Mouse (Mus musculus) gastrocnemius, adult 8-10 months (tissue): ENCODE measurements at regions not wholly inside any gene's neighbourhood (a gene's known extent, or its start where the extent isn't known, plus 50 kb on each side); places are given as distances from the start of the nearest gene placed in this dataset.

Experiments used
- DNase-seq, 2 experiments: peaks; one replicate each; pipeline ENCODE4 v3.0.0; 2022; ENCODE audit warnings: low spot score in 2 of 2

DNA sequence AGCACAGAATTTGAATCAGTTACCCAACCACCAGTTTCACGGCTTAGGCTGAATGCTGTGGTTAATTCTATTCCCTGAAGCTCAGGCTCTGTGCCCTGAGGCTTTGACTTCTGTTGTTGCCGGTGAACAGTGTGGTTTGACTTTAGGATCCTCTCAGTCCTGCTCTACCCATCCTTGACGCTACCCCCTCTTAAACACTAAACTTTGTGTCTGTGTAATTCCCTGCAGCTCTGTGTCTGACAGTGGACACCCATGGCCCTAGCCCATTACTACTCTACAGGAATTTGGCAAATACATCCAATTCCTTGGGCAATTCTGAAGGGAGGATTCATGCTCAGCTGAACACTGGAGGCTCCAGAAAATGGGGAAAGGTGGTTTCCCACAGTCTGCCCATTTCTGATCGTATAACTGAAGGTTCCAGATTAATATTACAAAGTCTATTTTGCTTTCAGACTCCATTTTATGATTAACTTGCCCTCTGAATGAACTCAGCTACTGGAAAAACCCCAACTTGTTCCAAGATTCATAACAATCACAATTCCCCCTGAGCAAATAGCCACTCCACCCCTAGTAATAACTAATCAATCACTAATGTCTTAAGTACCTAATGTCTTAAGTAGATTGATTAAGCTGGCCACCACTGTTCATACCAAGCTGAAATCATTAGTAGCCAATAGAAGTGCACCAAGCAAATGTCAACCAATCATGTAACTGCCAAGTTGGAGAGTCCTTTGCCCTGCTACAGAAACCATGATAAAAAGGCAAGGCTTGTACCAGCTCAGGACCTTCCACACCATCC, 182.6 kb downstream of the Ice1 start:
- no peak for DNase-seq

DNA sequence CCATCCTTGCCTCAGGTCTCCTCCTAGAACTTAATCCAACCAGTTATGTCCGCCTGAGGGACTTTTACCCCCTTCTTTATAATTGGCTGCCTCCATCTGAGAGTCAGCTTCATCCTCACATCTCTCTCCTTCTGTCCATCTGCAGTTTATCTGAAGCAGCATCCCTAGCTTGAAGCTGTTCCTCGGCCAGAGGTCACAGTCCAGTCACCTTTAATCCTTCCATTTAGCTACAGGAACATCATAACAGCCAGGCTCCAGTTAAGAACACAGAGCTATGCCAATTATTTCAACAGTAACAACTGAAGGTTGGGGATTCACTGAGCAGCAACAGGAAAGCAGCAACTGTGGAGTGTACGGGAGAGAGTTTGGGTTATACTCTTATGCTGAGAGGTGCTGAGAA, 179.0 kb downstream of the Ice1 start:
- no peak for DNase-seq

DNA sequence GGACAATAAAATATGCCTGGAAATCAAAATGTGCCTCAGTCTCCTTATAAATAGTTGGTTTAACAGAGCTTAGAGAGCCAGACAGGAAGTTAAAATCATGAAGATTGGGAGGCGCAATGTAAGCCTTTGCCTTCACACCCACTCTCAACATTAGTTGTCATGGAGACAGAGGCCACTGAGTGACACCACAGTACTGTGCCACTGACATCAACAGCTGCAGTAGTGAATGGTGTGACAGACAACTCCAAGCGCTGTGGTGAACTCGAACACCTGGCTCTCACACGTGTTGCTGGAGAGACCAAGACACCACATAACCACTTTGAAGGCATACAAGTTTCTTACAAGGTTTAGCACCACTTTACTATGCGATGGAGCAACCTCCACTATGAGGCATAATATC, 172.4 kb downstream of the Ice1 start:
- DNase-seq = no peak

DNA sequence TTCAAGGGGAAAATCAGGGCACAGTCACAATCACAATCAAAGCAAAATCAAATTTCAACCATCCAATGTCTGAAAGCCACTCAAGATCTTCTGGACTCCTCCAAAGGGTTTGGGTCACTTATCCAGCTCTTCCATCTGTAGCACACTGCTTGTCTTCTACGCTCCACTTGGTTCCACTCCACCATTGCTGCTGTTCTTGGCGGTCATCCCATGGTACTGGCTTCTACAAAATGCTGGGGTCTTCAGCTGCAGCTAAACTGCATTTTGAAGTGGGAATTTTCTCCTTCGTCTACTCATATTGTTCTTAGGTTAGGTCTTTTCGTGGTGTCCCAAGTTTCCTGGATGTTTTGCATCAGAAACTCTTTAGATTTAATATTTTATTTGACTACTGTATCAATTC, 162.7 kb downstream of the Ice1 start:
- no peak for DNase-seq

DNA sequence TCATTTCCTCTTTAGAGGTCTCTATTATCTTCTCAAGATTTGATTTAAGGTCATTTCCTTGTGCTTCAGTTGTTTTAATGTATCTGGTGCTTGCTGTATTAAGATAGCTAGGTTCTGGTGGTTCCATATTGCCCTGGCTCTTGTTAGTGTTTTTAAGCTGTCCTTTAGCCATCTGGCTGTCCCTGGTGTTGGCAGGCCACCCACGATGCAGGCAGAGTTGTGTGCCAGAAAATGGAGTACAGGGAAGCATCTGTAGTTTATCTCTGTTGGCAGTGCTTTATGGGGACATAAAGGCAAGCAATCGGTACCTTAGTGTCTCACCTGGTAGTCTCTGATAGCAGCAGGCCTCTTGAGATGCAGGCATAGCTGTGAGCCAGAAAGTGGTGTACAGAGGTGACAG, 162.1 kb downstream of the Ice1 start:
- no peak for DNase-seq

DNA sequence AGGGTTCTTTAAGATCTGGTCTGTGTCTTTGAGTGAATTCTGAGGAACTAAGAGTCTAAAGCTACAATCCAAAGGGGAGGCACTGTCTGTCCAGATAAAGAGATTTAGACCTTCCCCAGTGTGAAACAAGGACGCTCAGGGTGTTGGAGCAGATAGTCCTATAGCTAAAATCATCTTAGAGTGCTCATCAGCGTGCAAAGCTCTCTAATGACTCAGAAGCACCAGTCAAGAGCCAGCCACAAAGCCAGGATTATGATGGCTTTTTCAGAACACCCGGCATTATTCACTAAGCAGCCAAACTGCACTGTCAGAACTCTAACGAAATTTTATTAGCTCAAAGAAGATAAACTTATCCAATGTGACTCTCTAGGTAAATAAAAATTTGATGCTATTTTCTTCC, 138.1 kb downstream of the Ice1 start:
- DNase-seq = no peak
